Mouse (Mus musculus): Measurements from ENCODE around the gene Ppp1r16b.

DNA sequence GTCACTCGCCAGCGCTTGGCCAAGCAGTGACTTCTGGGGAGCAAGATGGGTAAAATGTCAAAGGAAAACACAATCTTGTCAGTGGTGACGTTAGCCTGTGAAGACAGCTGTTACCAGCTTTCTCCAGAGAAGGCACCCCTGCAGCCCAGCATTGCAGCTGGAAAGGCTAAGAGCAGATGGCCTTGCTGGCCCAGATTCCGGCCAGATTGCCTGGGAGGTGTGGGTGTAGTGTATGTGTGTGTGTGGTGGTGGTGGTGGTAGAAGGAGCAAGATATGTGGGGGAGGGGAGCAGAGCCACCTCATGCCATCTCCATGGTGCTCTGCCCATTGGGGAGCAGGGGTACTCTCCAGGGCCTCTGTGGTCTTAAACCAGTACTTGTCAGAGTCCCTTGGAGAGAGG lies 67.9 kb downstream of the Ppp1r16b start:
- TF ChIP-seq CTCF (IDR thresholded peaks at IDR 0.05; ENCODE audit: low read depth, low read length) (no peak), EP300 (IDR thresholded peaks at IDR 0.05; ENCODE audit: insufficient read depth, low read depth, low read length) (no peak), POLR2A (IDR thresholded peaks at IDR 0.05; ENCODE audit: insufficient read depth, low read length) (no peak)

Data from ES-Bruce4 (cell line).